Mouse (Mus musculus) kidney, postnatal 14 days (tissue): Measurements from ENCODE around the gene Gm17334.

Source experiments
- DNase-seq: peaks from one replicate; pipeline ENCODE4 v3.0.0; 2022; ENCODE audit warnings: mixed read lengths

Gm17334 gene

GRCm38 (mm10) chr11:53796409-53797151 is 23.6 kb upstream of the Gm17334 start:
- peak; percentile 80 for DNase-seq

GRCm38 (mm10) chr11:53795813-53796212 is 22.8 kb upstream of the Gm17334 start:
- DNase-seq: no peak

GRCm38 (mm10) chr11:53794671-53795557 is 21.9 kb upstream of the Gm17334 start:
- DNase-seq: peak; percentile 73

- DNase-seq: no peak
Observed at GRCm38 (mm10) chr11:53794015-53794414, 21.0 kb upstream of the Gm17334 start.

GRCm38 (mm10) chr11:53792986-53793385 is 20.0 kb upstream of the Gm17334 start:
- no peak for DNase-seq

GRCm38 (mm10) chr11:53789277-53789676 is 16.3 kb upstream of the Gm17334 start:
- DNase-seq: no peak

- DNase-seq: peak; percentile 72
Observed at GRCm38 (mm10) chr11:53788196-53788595, 15.2 kb upstream of the Gm17334 start.

GRCm38 (mm10) chr11:53786058-53787031 is 13.4 kb upstream of the Gm17334 start:
- DNase-seq: peak; percentile 47

GRCm38 (mm10) chr11:53785311-53785936 is 12.4 kb upstream of the Gm17334 start:
- DNase-seq: no peak

GRCm38 (mm10) chr11:53783288-53783687 is 10.3 kb upstream of the Gm17334 start:
- DNase-seq: peak; percentile 45

GRCm38 (mm10) chr11:53781964-53782363 is 9.0 kb upstream of the Gm17334 start:
- DNase-seq: peak; percentile 56

- DNase-seq: no peak
Observed at GRCm38 (mm10) chr11:53781201-53781775, 8.3 kb upstream of the Gm17334 start.

- no peak for DNase-seq
Observed at GRCm38 (mm10) chr11:53780262-53780661, 7.3 kb upstream of the Gm17334 start.

GRCm38 (mm10) chr11:53779808-53780207 is 6.8 kb upstream of the Gm17334 start:
- no peak for DNase-seq

- DNase-seq: no peak
Observed at GRCm38 (mm10) chr11:53778455-53778854, 5.5 kb upstream of the Gm17334 start.

GRCm38 (mm10) chr11:53777736-53778135 is 4.7 kb upstream of the Gm17334 start:
- DNase-seq: no peak

- no peak for DNase-seq
Observed at GRCm38 (mm10) chr11:53774659-53775255, 1.8 kb upstream of the Gm17334 start.

- no peak for DNase-seq
Observed at GRCm38 (mm10) chr11:53773641-53774360, 814 bp upstream of the Gm17334 start.

GRCm38 (mm10) chr11:53772536-53772935 is 451 bp downstream of the Gm17334 start:
- DNase-seq: no peak

GRCm38 (mm10) chr11:53771001-53771744 is 1.8 kb downstream of the Gm17334 start:
- DNase-seq: no peak
